Mouse (Mus musculus) embryonic fibroblast, embryonic 13.5 days (primary cell): Measurements from ENCODE around the gene Sptbn4. TPM values are rescaled to one million over a fixed set of nuclear protein-coding genes. Genes with fewer than 3 reads are reported as not detected.

Experiments
- H3K27ac ChIP-seq: 2 replicates; pipeline ENCODE4 v1.5.1; 2012; ENCODE audit warnings: low read length, control low read depth, inconsistent platforms; ENCODE audit not compliant: insufficient read depth
- H3K4me1 ChIP-seq: 2 replicates; pipeline ENCODE4 v1.6.1; 2011; ENCODE audit warnings: low read length; ENCODE audit not compliant: control insufficient read depth, insufficient read depth
- H3K4me3 ChIP-seq: 2 replicates; pipeline ENCODE4 v1.5.1; 2011; ENCODE audit warnings: mild to moderate bottlenecking, control low read depth, low read length; ENCODE audit not compliant: insufficient read depth
- CTCF ChIP-seq: IDR thresholded peaks from 2 replicates; pipeline ENCODE4 v1.5.1; 2011; ENCODE audit warnings: mild to moderate bottlenecking, control low read depth, low read length, moderate library complexity, borderline replicate concordance; ENCODE audit not compliant: insufficient read depth
- POLR2A ChIP-seq: IDR thresholded peaks from 2 replicates; pipeline ENCODE4 v1.6.1; 2011; ENCODE audit warnings: low read depth, mild to moderate bottlenecking, control low read depth, low read length, moderate library complexity
- polyA plus RNA-seq: library from polyadenylated mRNA; stranded (reverse); fragments of >200 nt; gene quantifications from 2 replicates; pipeline ENCODE4 v1.2.4, GENCODE M21; 2011; ENCODE audit warnings: low read depth; ENCODE audit not compliant: missing spikeins, insufficient read length

Sptbn4 gene
- polyA plus RNA-seq, 1 experiment = 0.51 TPM

GRCm38 (mm10) chr7:27475596-27475995, 28.1 kb upstream of the Sptbn4 start:
- no peak for TF ChIP-seq POLR2A
- no peak for TF ChIP-seq CTCF
- Histone ChIP-seq H3K27ac (no peak overlapping the region), H3K4me1 (peaks cover 2% of the 10 kb centered on the region), H3K4me3 (no peak overlapping the region)

- H3K4me1 ChIP-seq = no peaks in the 10 kb centered on the region
- H3K4me3 ChIP-seq = peak overlapping the region; percentile 87
- peak overlapping the region; percentile 58 for H3K27ac ChIP-seq
- TF ChIP-seq POLR2A (no peak; the same call in 1 of the 2 replicates), CTCF (no peak)
Measured at GRCm38 (mm10) chr7:27474490-27474954, 27.0 kb upstream of the Sptbn4 start.

GRCm38 (mm10) chr7:27473835-27474489, 26.5 kb upstream of the Sptbn4 start:
- peak overlapping the region; percentile 87 for H3K4me3 ChIP-seq
- TF ChIP-seq CTCF (no peak), POLR2A (peak; percentile 85)
- H3K27ac ChIP-seq = peak overlapping the region; percentile 58
- H3K4me1 ChIP-seq = no peaks in the 10 kb centered on the region

- H3K4me1 ChIP-seq = no peaks in the 10 kb centered on the region
- H3K4me3 ChIP-seq = peak within 1 kb of the TSS; percentile 87
- peak within 1 kb of the TSS; percentile 63 for H3K27ac ChIP-seq
- TF ChIP-seq POLR2A = peak; percentile 45
- no peak for TF ChIP-seq CTCF
Measured at GRCm38 (mm10) chr7:27473156-27473834, 25.8 kb upstream of the Sptbn4 start, which contains the start of gene Sertad3. TSS of gene Sertad3 (plus strand) at chr7:27473768.

GRCm38 (mm10) chr7:27472596-27472995, 25.1 kb upstream of the Sptbn4 start:
- Histone ChIP-seq H3K4me1 (no peaks in the 10 kb centered on the region), H3K4me3 (no peak overlapping the region; the same call in 1 of the 2 replicates), H3K27ac (peak overlapping the region; percentile 17)
- TF ChIP-seq CTCF (no peak), POLR2A (no peak)

- H3K27ac ChIP-seq = no peak overlapping the region
- H3K4me3 ChIP-seq = no peak overlapping the region
- no peaks in the 10 kb centered on the region for H3K4me1 ChIP-seq
- TF ChIP-seq POLR2A = no peak
- no peak for TF ChIP-seq CTCF
Measured at GRCm38 (mm10) chr7:27471390-27472120, 24.1 kb upstream of the Sptbn4 start.

- H3K27ac ChIP-seq = no peak overlapping the region
- H3K4me1 ChIP-seq = no peaks in the 10 kb centered on the region
- H3K4me3 ChIP-seq = no peak overlapping the region
- TF ChIP-seq POLR2A = no peak
- TF ChIP-seq CTCF = no peak
Measured at GRCm38 (mm10) chr7:27467648-27468047, 20.2 kb upstream of the Sptbn4 start.

- Histone ChIP-seq H3K4me1 (no peaks in the 10 kb centered on the region), H3K4me3 (no peak overlapping the region), H3K27ac (no peak overlapping the region)
- TF ChIP-seq CTCF (no peak), POLR2A (no peak)
Measured at GRCm38 (mm10) chr7:27460477-27460876, 13.0 kb upstream of the Sptbn4 start.

GRCm38 (mm10) chr7:27459640-27460039, 12.2 kb upstream of the Sptbn4 start:
- H3K27ac ChIP-seq = no peak overlapping the region

More at GRCm38 (mm10) chr7:27459640-27460039, 12.2 kb upstream of the Sptbn4 start:
- no peak for TF ChIP-seq POLR2A
- TF ChIP-seq CTCF = no peak
- H3K4me3 ChIP-seq = no peak overlapping the region
- H3K4me1 ChIP-seq = no peaks in the 10 kb centered on the region
